Mouse (Mus musculus): ENCODE data around the gene Apol7a.

Gene Apol7a

GRCm38 (mm10) chr15:77344127-77345125 lies 54.5 kb downstream of the Apol7a start:
- no peak for DNase-seq (ENCODE audit: low read depth)

GRCm38 (mm10) chr15:77343527-77344091 lies 55.3 kb downstream of the Apol7a start:
- no peak for DNase-seq (ENCODE audit: low read depth)

DNA sequence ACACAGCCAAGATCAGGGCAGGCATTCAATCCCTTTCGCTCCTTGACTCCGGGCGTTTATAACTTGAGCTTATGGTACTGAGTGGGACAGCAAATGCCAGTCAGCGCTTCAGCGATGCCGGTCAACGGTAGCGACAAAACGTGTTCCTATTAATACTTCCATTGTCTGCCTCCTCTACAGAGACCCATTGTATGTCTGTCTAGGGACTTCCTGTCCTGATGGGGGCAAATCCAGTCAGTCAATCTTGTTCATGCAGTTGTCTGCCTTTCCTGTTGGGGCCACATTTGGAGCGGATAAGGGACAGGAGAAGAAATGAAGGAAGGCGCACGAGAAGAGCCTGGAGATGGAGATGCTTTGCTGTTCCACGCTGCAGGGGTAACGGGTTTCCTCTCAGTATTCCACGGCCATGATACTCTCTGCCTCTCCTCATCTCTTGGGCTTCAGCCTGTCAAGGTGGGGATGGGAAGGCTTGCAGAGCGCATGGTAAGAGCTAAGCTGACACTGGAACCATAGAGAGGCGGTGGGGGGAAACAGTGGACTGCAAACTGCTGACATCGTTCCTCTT lies 55.9 kb downstream of the Apol7a start:
- DNase-seq (ENCODE audit: low read depth), result no peak

DNA sequence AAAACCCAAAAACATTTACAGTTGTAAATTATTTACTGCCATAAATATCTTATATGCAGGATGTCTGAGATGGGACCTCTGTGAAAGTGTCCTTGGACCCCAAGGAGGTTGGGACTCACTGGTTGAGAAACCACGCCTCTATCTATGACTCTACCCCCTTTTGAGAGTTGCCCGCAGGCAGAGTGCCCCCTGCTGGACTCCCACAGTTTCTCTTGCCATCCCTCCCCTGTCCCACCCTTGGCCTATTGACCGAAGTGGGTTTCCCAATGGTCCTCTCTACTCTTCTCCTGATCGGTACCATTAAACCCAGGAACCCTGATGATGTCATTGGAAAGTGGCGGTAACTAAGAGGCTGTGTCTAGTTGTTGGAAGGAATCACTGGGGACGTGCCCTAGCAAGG lies 56.9 kb downstream of the Apol7a start:
- no peak for DNase-seq (ENCODE audit: low read depth)

GRCm38 (mm10) chr15:77340581-77340980 lies 58.3 kb downstream of the Apol7a start:
- no peak for DNase-seq (ENCODE audit: low read depth)

DNA sequence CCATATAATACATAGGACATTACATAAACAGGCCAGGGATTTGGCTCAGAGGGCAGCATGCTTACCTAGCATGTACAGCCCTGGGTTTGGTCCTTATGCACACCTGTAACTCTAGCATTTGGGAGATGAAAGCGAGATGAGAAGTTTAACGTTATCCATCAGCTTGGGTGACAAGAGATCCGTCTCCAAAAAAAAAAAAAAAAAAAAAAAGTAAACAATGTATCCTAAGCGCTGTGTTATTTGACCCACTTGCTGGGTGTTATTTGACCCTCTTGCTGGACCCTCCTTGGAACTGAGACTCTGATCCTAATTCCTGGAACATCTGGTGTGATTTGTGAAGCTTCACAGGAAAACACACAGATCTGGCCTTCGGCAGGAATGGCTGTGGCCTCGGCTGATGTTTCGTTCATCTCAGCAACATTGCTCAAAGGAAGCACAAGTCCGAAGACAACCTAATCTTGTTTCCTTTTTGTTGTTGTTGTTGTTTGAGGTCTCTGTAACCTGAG lies 59.9 kb downstream of the Apol7a start:
- no peak for DNase-seq (ENCODE audit: low read depth)

DNA sequence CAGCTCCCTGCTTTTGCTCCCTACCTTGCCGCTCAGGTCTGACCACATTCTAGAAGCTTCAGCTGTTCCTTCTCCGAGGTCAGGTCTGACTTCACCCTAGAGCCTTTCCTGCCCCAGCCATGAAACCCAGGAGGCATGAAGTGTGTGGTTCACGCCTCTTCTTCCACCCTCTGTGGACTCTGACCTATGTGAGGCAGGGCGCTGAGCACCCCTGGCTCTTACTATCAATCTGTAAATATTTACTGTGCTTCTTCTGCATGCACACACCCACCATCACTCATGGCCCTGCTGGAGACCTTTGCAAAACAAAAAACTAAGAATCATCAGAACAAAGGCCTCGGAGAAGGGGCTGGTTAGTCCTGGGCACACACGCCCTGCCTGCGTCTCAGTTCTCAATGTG lies 60.5 kb downstream of the Apol7a start:
- DNase-seq (ENCODE audit: low read depth), result no peak

Data from c-Kit-positive CD71-positive TER-119-negative erythroid progenitor cells, embryonic 14.5 days (primary cell).